Mouse (Mus musculus) hindbrain, postnatal 0 days (tissue): ENCODE measurements around the gene Tsga10ip. TPM values are rescaled to one million over a fixed set of nuclear protein-coding genes. Genes with fewer than 3 reads are reported as not detected.
A peak's percentile ranks its signal among the peaks of the same experiment; 100 is the strongest.

Experiments used
- ATAC-seq: fragments of 200-750 bp; cut with Nextera tagmentation; 2 replicates; pipeline ENCODE4 v1.8.0; 2017; ENCODE audit warnings: mild to moderate bottlenecking, moderate TSS enrichment, moderate library complexity
- DNase-seq: peaks from one replicate; pipeline ENCODE4 v3.0.0-alpha.2; 2015; ENCODE audit warnings: low spot score
- H3K27ac ChIP-seq: fragments of 300-500 bp; sonication (generic); 2 replicates; pipeline ENCODE4 v1.5.1; 2014; ENCODE audit warnings: mild to moderate bottlenecking
- H3K27me3 ChIP-seq: fragments of 300-500 bp; sonication (generic); 2 replicates; pipeline ENCODE4 v1.6.1; 2014; ENCODE audit warnings: low read length, mixed read lengths; ENCODE audit not compliant: insufficient read depth
- H3K36me3 ChIP-seq: fragments of 300-500 bp; sonication (generic); 2 replicates; pipeline ENCODE4 v1.6.1; 2014; ENCODE audit warnings: low read length, mixed read lengths; ENCODE audit not compliant: insufficient read depth
- H3K4me1 ChIP-seq: fragments of 300-500 bp; sonication (generic); 2 replicates; pipeline ENCODE4 v1.6.1; 2014; ENCODE audit warnings: antibody characterized with exemption, low read length, mixed read lengths; ENCODE audit not compliant: insufficient read depth
- H3K4me2 ChIP-seq: fragments of 300-500 bp; sonication (generic); 2 replicates; pipeline ENCODE4 v1.6.1; 2014; ENCODE audit warnings: low read depth, mild to moderate bottlenecking, low read length, moderate library complexity, mixed read lengths
- H3K4me3 ChIP-seq: fragments of 300-500 bp; sonication (generic); 2 replicates; pipeline ENCODE4 v1.5.1; 2014; ENCODE audit warnings: low read length
- H3K9ac ChIP-seq: fragments of 300-500 bp; sonication (generic); replicated peaks from 2 replicates; pipeline ENCODE4 v1.6.1; 2014; ENCODE audit warnings: mild to moderate bottlenecking, low read length, moderate library complexity, mixed read lengths
- H3K9me3 ChIP-seq: fragments of 300-500 bp; sonication (generic); 2 replicates; pipeline ENCODE4 v1.6.1; 2016; ENCODE audit warnings: low read length, mixed read lengths
- CTCF ChIP-seq: IDR thresholded peaks from 2 replicates; pipeline ENCODE4 v1.5.1; 2016; ENCODE audit warnings: antibody characterized with exemption, control low read depth, low read depth
- WGBS: fragments of 180-500 bp; shearing (Covaris S2); extraction: QIAGEN DNeasy Blood & Tissue Kit; methylation state at CpG from one replicate; pipeline ENCODE4 v1.1.7; 2014; 5-methylcytosine and 5-hydroxymethylcytosine counted together
- polyA plus RNA-seq: library from polyadenylated mRNA; unstranded; fragments of >200 nt; fragmentation: Nextera tagmentation; extraction: Ambion mirVana; gene quantifications from 2 replicates; pipeline ENCODE4 v1.2.1, GENCODE M21; 2015
- total RNA-seq: library from RNA; depleted of rRNA; stranded (reverse); fragments of >200 nt; gene quantifications from 2 replicates; pipeline ENCODE4 v1.2.3, GENCODE M21; 2014

Tsga10ip gene
- total and polyA plus RNA-seq, 2 experiments from 2014 or later, result not detected

- DNase-seq, result no peak
- H3K36me3 ChIP-seq, result peaks cover 67% of the 10 kb centered on the region
- no peak overlapping the region for H3K4me2 ChIP-seq
- no peak overlapping the region for H3K9ac ChIP-seq
- no peak for ATAC-seq
- H3K4me1 ChIP-seq, result peaks cover 12% of the 10 kb centered on the region; the same call in 1 of the 2 replicates
- no peak for TF ChIP-seq CTCF
- no peak overlapping the region for H3K4me3 ChIP-seq
- H3K27ac ChIP-seq, result no peak overlapping the region
- WGBS, result 95% methylated on average over 12 of the region's 12 CpGs
- H3K27me3 ChIP-seq, result no peaks in the 10 kb centered on the region
- no peaks in the 10 kb centered on the region for H3K9me3 ChIP-seq
Measured at GRCm38 (mm10) chr19:5383326-5383725, 19.0 kb downstream of the Tsga10ip start.

GRCm38 (mm10) chr19:5377446-5377845, 24.9 kb downstream of the Tsga10ip start:
- no peak for DNase-seq
- no peaks in the 10 kb centered on the region for H3K9me3 ChIP-seq
- ATAC-seq, result no peak
- no peak overlapping the region for H3K4me2 ChIP-seq
- H3K27ac ChIP-seq, result no peak overlapping the region
- no peaks in the 10 kb centered on the region for H3K27me3 ChIP-seq
- no peak overlapping the region for H3K4me3 ChIP-seq
- TF ChIP-seq CTCF, result no peak
- peaks cover 54% of the 10 kb centered on the region for H3K36me3 ChIP-seq
- 90% methylated on average over 1 of the region's 1 CpGs for WGBS
- H3K9ac ChIP-seq, result no peak overlapping the region
- no peaks in the 10 kb centered on the region for H3K4me1 ChIP-seq

GRCm38 (mm10) chr19:5374748-5375147, 27.6 kb downstream of the Tsga10ip start:
- Histone ChIP-seq H3K9ac (no peak overlapping the region), H3K9me3 (no peaks in the 10 kb centered on the region), H3K36me3 (peaks cover 49% of the 10 kb centered on the region), H3K27ac (no peak overlapping the region), H3K4me1 (no peaks in the 10 kb centered on the region), H3K27me3 (no peaks in the 10 kb centered on the region), H3K4me3 (no peak overlapping the region), H3K4me2 (no peak overlapping the region)
- DNase-seq (no peak), ATAC-seq (no peak)
- no peak for TF ChIP-seq CTCF
- 83% methylated on average over 4 of the region's 4 CpGs for WGBS

GRCm38 (mm10) chr19:5374177-5374576, 28.1 kb downstream of the Tsga10ip start:
- Histone ChIP-seq H3K4me3 (no peak overlapping the region), H3K9ac (no peak overlapping the region), H3K4me1 (no peaks in the 10 kb centered on the region), H3K9me3 (no peaks in the 10 kb centered on the region), H3K4me2 (no peak overlapping the region), H3K36me3 (peaks cover 49% of the 10 kb centered on the region), H3K27ac (no peak overlapping the region), H3K27me3 (no peaks in the 10 kb centered on the region)
- no peak for TF ChIP-seq CTCF
- DNase-seq (no peak), ATAC-seq (no peak)
- 83% methylated on average over 4 of the region's 4 CpGs for WGBS

GRCm38 (mm10) chr19:5372724-5373123, 29.6 kb downstream of the Tsga10ip start:
- Histone ChIP-seq H3K9me3 (no peaks in the 10 kb centered on the region), H3K36me3 (peaks cover 42% of the 10 kb centered on the region), H3K27ac (no peak overlapping the region), H3K4me1 (0 out of 2 replicates have a peak, but pooled peaks cover 5% of the 10 kb centered on the region), H3K9ac (no peak overlapping the region), H3K4me3 (no peak overlapping the region), H3K4me2 (no peak overlapping the region), H3K27me3 (no peaks in the 10 kb centered on the region)
- DNase-seq (no peak), ATAC-seq (no peak)
- TF ChIP-seq CTCF, result no peak
- whole genome bisulfite sequencing, result 91% methylated on average over 7 of the region's 7 CpGs

GRCm38 (mm10) chr19:5370932-5371331, 31.4 kb downstream of the Tsga10ip start:
- TF ChIP-seq CTCF, result peak; percentile 55
- WGBS, result 84% methylated on average over 3 of the region's 3 CpGs
- Histone ChIP-seq H3K9me3 (no peaks in the 10 kb centered on the region), H3K4me3 (no peak overlapping the region), H3K4me2 (no peak overlapping the region), H3K36me3 (peaks cover 36% of the 10 kb centered on the region), H3K27me3 (no peaks in the 10 kb centered on the region), H3K9ac (no peak overlapping the region), H3K4me1 (peaks cover 9% of the 10 kb centered on the region; the same call in 1 of the 2 replicates), H3K27ac (no peak overlapping the region)
- ATAC-seq, result no peak
- no peak for DNase-seq

- Histone ChIP-seq H3K27me3 (no peaks in the 10 kb centered on the region), H3K9me3 (no peaks in the 10 kb centered on the region), H3K27ac (peak overlapping the region; percentile 92; the same call in 1 of the 2 replicates), H3K4me3 (peak overlapping the region; percentile 94), H3K4me2 (peak overlapping the region; percentile 95), H3K9ac (peak overlapping the region; percentile 75), H3K36me3 (peaks cover 50% of the 10 kb centered on the region), H3K4me1 (peaks cover 14% of the 10 kb centered on the region; the same call in 1 of the 2 replicates)
- TF ChIP-seq CTCF, result peak; percentile 39
- ATAC-seq, result no peak
- no peak for DNase-seq
- whole genome bisulfite sequencing, result 12% methylated on average over 11 of the region's 11 CpGs
Measured at GRCm38 (mm10) chr19:5367455-5367854, 34.9 kb downstream of the Tsga10ip start.
